18 mouse cellular contexts compared by ENCODE assay signal in genomic region chr2:180196610-180197322, GRCm38 (mm10). TPM values are rescaled to one million over a fixed set of nuclear protein-coding genes. Genes with fewer than 3 reads are reported as not detected.
DNase-seq lines count a peak whose midpoint lies in the region; ATAC-seq and TF ChIP-seq lines count a peak whose summit lies in the region.
"Had no signal": no experiment of that assay in that cellular context is flagged by ENCODE, and none has a peak within 500 bp of the region (broad histone marks: within the 10 kb centered on the region; RNA-seq: fewer than 3 reads in every experiment).

No protein-coding gene starts in this region.

- H3K9ac ChIP-seq in forebrain, embryonic 14.5 days (ENCODE audit: low read length) = no peak overlapping the region
- no peak overlapping the region for H3K9ac ChIP-seq in forebrain, postnatal 0 days
- H3K9ac ChIP-seq: limb, embryonic 15.5 days; neural tube, embryonic 13.5 days had no signal

- no peak overlapping the region for H3K27ac ChIP-seq in forebrain, embryonic 14.5 days (ENCODE audit: low read depth, low read length)
- no peak overlapping the region for H3K27ac ChIP-seq in forebrain, postnatal 0 days (ENCODE audit: low read depth, low read length)
- H3K27ac ChIP-seq in embryonic facial prominence, embryonic 10.5 days (replicated peaks) = no peak overlapping the region
- H3K27ac ChIP-seq: limb, embryonic 15.5 days; neural tube, embryonic 13.5 days had no signal

- TF ChIP-seq CTCF in forebrain, postnatal 0 days (IDR thresholded peaks at IDR 0.05; ENCODE audit: low read depth) = no peak

- WGBS in forebrain, embryonic 14.5 days = 82% methylated on average over 12 of the region's 12 CpGs
- 74% methylated on average over 10 of the region's 12 CpGs for WGBS in forebrain, postnatal 0 days
- 72% methylated on average over 12 of the region's 12 CpGs for WGBS in embryonic facial prominence, embryonic 10.5 days

- H3K4me3 ChIP-seq in forebrain, embryonic 14.5 days (ENCODE audit: low read depth, low read length) = no peak overlapping the region
- H3K4me3 ChIP-seq in forebrain, postnatal 0 days (ENCODE audit: low read depth, low read length) = no peak overlapping the region
- no peak overlapping the region for H3K4me3 ChIP-seq in embryonic facial prominence, embryonic 10.5 days
- H3K4me3 ChIP-seq: erythroblast, embryonic 14.5 days; limb, embryonic 15.5 days; midbrain, embryonic 10.5 days; neural tube, embryonic 13.5 days had no signal

- no peaks in the 10 kb centered on the region for H3K4me1 ChIP-seq in forebrain, embryonic 14.5 days (ENCODE audit: control insufficient read depth, insufficient read depth, low read length)
- no peaks in the 10 kb centered on the region for H3K4me1 ChIP-seq in forebrain, postnatal 0 days (ENCODE audit: insufficient read depth)
- H3K4me1 ChIP-seq in embryonic facial prominence, embryonic 10.5 days = peaks cover 35% of the 10 kb centered on the region
- H3K4me1 ChIP-seq: limb, embryonic 15.5 days had no signal

- 0 out of 2 replicates have a peak, but pooled peaks have one; percentile 8 for ATAC-seq in forebrain, embryonic 14.5 days
- ATAC-seq in forebrain, postnatal 0 days = no peak
- ATAC-seq in megakaryocyte progenitor cell, adult 5-6 weeks (replicated peaks; ENCODE audit: poor library complexity) = peak; percentile 89

- no peaks in the 10 kb centered on the region for H3K9me3 ChIP-seq in forebrain, embryonic 14.5 days (replicated peaks; ENCODE audit: control insufficient read depth, low read length)
- H3K9me3 ChIP-seq in forebrain, postnatal 0 days (ENCODE audit: low read length) = no peaks in the 10 kb centered on the region
- H3K9me3 ChIP-seq in embryonic facial prominence, embryonic 10.5 days = no peaks in the 10 kb centered on the region
- H3K9me3 ChIP-seq: G1E; limb, embryonic 15.5 days; midbrain, embryonic 10.5 days; neural tube, embryonic 13.5 days had no signal

- no peaks in the 10 kb centered on the region for H3K27me3 ChIP-seq in forebrain, embryonic 14.5 days (replicated peaks; ENCODE audit: control insufficient read depth, insufficient read depth, low read length)
- no peaks in the 10 kb centered on the region for H3K27me3 ChIP-seq in forebrain, postnatal 0 days (ENCODE audit: insufficient read depth, low read length)
- no peaks in the 10 kb centered on the region for H3K27me3 ChIP-seq in embryonic facial prominence, embryonic 10.5 days (replicated peaks; ENCODE audit: low read depth, poor library complexity, severe bottlenecking)
- H3K27me3 ChIP-seq: limb, embryonic 15.5 days; neural tube, embryonic 13.5 days had no signal

- H3K4me2 ChIP-seq in forebrain, embryonic 14.5 days (ENCODE audit: low read length) = no peak overlapping the region
- H3K4me2 ChIP-seq in forebrain, postnatal 0 days (ENCODE audit: low read depth) = no peak overlapping the region
- H3K4me2 ChIP-seq: heart, embryonic 11.5 days; limb, embryonic 15.5 days; neural tube, embryonic 13.5 days had no signal

- no peak for DNase-seq in forebrain, embryonic 14.5 days (ENCODE audit: low spot score)
- no peak for DNase-seq in forebrain, postnatal 0 days
- DNase-seq in thymus, postnatal 0 days (ENCODE audit: low spot score) = peak; percentile 22
- DNase-seq in thymus, adult 18-20 months = no peak
- peak; percentile 32 for DNase-seq in embryonic facial prominence, embryonic 10.5 days (ENCODE audit: low spot score)
- DNase-seq in frontal cortex, adult 2 months (ENCODE audit: extremely low spot score in 1 of 2, low spot score in 1 of 2) = no peak
- DNase-seq in kidney, adult 18-20 months = no peak
- DNase-seq: cerebellum, postnatal 10 days; gastrocnemius, postnatal 25 days; heart, postnatal 36 days; kidney, adult 8-10 months had no signal

- no peaks in the 10 kb centered on the region for H3K36me3 ChIP-seq in forebrain, embryonic 14.5 days (ENCODE audit: control insufficient read depth, insufficient read depth, low read length)
- no peaks in the 10 kb centered on the region for H3K36me3 ChIP-seq in forebrain, postnatal 0 days (ENCODE audit: insufficient read depth)
- H3K36me3 ChIP-seq in embryonic facial prominence, embryonic 10.5 days (replicated peaks) = peaks cover 78% of the 10 kb centered on the region
- H3K36me3 ChIP-seq: neural tube, embryonic 13.5 days had no signal

RNA-seq across cellular contexts. Expression of gene Adrm1, which starts 25.5 kb away (rescaled TPM):
- polyA plus RNA-seq in forebrain, embryonic 14.5 days (2014; fragmentation: Nextera tagmentation; extraction: Ambion mirVana) = 147 and 149 TPM in 2 replicates
- total RNA-seq in forebrain, postnatal 0 days (2014; rRNA removed) = 133 and 168 TPM in 2 replicates
- 219 and 222 TPM in 2 replicates for polyA plus RNA-seq in forebrain, postnatal 0 days (2015; fragmentation: Nextera tagmentation; extraction: Ambion mirVana)
- polyA plus RNA-seq in thymus, postnatal 0 days (2015; fragmentation: Nextera tagmentation; extraction: Ambion mirVana) = 195 TPM in 2 replicates
- polyA plus RNA-seq in embryonic facial prominence, embryonic 10.5 days (2016; fragmentation: Nextera tagmentation; extraction: Ambion mirVana) = 264 and 272 TPM in 2 replicates
- 67.6 and 85.2 TPM in 2 replicates for total RNA-seq in megakaryocyte progenitor cell, adult 5-6 weeks (2015)
- total RNA-seq in megakaryocyte progenitor cell, adult 5-6 weeks (2017) = 52.9 and 84.5 TPM in 2 replicates
- 94.8 and 102 TPM in 2 replicates for polyA plus RNA-seq in frontal cortex, adult 2 months (2012; rRNA removed)

RNA-seq across cellular contexts. Expression of gene Lama5, which starts 28.9 kb away (rescaled TPM):
- polyA plus RNA-seq in forebrain, embryonic 14.5 days (2014; fragmentation: Nextera tagmentation; extraction: Ambion mirVana) = 2.7 and 3.5 TPM in 2 replicates
- 3.5 and 8.9 TPM in 2 replicates for total RNA-seq in forebrain, postnatal 0 days (2014; rRNA removed)
- polyA plus RNA-seq in forebrain, postnatal 0 days (2015; fragmentation: Nextera tagmentation; extraction: Ambion mirVana) = 1.4 and 1.7 TPM in 2 replicates
- 4.8 and 6.6 TPM in 2 replicates for polyA plus RNA-seq in thymus, postnatal 0 days (2015; fragmentation: Nextera tagmentation; extraction: Ambion mirVana)
- polyA plus RNA-seq in embryonic facial prominence, embryonic 10.5 days (2016; fragmentation: Nextera tagmentation; extraction: Ambion mirVana) = 19.6 and 25.3 TPM in 2 replicates
- total RNA-seq in megakaryocyte progenitor cell, adult 5-6 weeks (2015) = 0.07 and 2.1 TPM in 2 replicates
- 0.03 and 0.08 TPM in 2 replicates for total RNA-seq in megakaryocyte progenitor cell, adult 5-6 weeks (2017)
- 15.9 TPM in 2 replicates for polyA plus RNA-seq in frontal cortex, adult 2 months (2012; rRNA removed)

Comparison
In these comparisons a context has a peak if more than half of its experiments do, and no peak if none do; other contexts are left out.
1. DNase-seq: peak in thymus, postnatal 0 days (single experiment) and embryonic facial prominence, embryonic 10.5 days (single experiment); none in forebrain, embryonic 14.5 days (single experiment), forebrain, postnatal 0 days (single experiment), thymus, adult 18-20 months (0 of 2), frontal cortex, adult 2 months (0 of 2) and kidney, adult 18-20 months (single experiment).